Mouse (Mus musculus): Measurements from ENCODE around the gene Pitpnc1. TPM values are rescaled to one million over a fixed set of nuclear protein-coding genes. Genes with fewer than 3 reads are reported as not detected.
A peak's percentile ranks its signal among the peaks of the same experiment; 100 is the strongest.

The Pitpnc1 gene
- polyA plus RNA-seq, 1 experiment from 2014 or later = 16.2 TPM

GRCm38 (mm10) chr11:107466611-107467391, 3.7 kb downstream of the Pitpnc1 start:
- no peaks in the 10 kb centered on the region for H3K27me3 ChIP-seq (ENCODE audit: insufficient read depth, low read length)
- H3K4me2 ChIP-seq = no peak overlapping the region
- no peak for DNase-seq
- peaks cover 5% of the 10 kb centered on the region; the same call in 1 of the 2 replicates for H3K4me1 ChIP-seq (ENCODE audit: insufficient read depth)
- no peak for TF ChIP-seq CTCF (IDR thresholded peaks at IDR 0.05; ENCODE audit: low read depth)
- H3K9ac ChIP-seq = no peak overlapping the region
- H3K9me3 ChIP-seq (ENCODE audit: low read depth, low read length) = no peaks in the 10 kb centered on the region
- H3K36me3 ChIP-seq (ENCODE audit: insufficient read depth) = no peaks in the 10 kb centered on the region
- 50% methylated on average over 6 of the region's 6 CpGs for WGBS
- ATAC-seq (ENCODE audit: insufficient read depth) = no peak
- no peak overlapping the region for H3K27ac ChIP-seq (ENCODE audit: low read depth)
- H3K4me3 ChIP-seq (ENCODE audit: low read depth, low read length) = no peak overlapping the region

GRCm38 (mm10) chr11:107465969-107466368, 4.5 kb downstream of the Pitpnc1 start:
- no peak overlapping the region for H3K4me2 ChIP-seq
- no peak overlapping the region for H3K9ac ChIP-seq
- 38% methylated on average over 1 of the region's 1 CpGs for WGBS
- peaks cover 5% of the 10 kb centered on the region; the same call in 1 of the 2 replicates for H3K4me1 ChIP-seq (ENCODE audit: insufficient read depth)
- H3K4me3 ChIP-seq (ENCODE audit: low read depth, low read length) = no peak overlapping the region
- no peak for TF ChIP-seq CTCF (IDR thresholded peaks at IDR 0.05; ENCODE audit: low read depth)
- no peak for DNase-seq
- H3K36me3 ChIP-seq (ENCODE audit: insufficient read depth) = no peaks in the 10 kb centered on the region
- H3K9me3 ChIP-seq (ENCODE audit: low read depth, low read length) = no peaks in the 10 kb centered on the region
- H3K27ac ChIP-seq (ENCODE audit: low read depth) = no peak overlapping the region
- ATAC-seq (ENCODE audit: insufficient read depth) = no peak
- H3K27me3 ChIP-seq (ENCODE audit: insufficient read depth, low read length) = no peaks in the 10 kb centered on the region

- no peak for TF ChIP-seq CTCF (IDR thresholded peaks at IDR 0.05; ENCODE audit: low read depth)
- WGBS = 88% methylated on average over 4 of the region's 4 CpGs
- Histone ChIP-seq H3K4me2 (no peak overlapping the region), H3K27ac (ENCODE audit: low read depth) (no peak overlapping the region), H3K4me3 (ENCODE audit: low read depth, low read length) (no peak overlapping the region), H3K4me1 (ENCODE audit: insufficient read depth) (peaks cover 5% of the 10 kb centered on the region; the same call in 1 of the 2 replicates), H3K36me3 (ENCODE audit: insufficient read depth) (no peaks in the 10 kb centered on the region), H3K9ac (no peak overlapping the region), H3K9me3 (ENCODE audit: low read depth, low read length) (no peaks in the 10 kb centered on the region), H3K27me3 (ENCODE audit: insufficient read depth, low read length) (no peaks in the 10 kb centered on the region)
- ATAC-seq (ENCODE audit: insufficient read depth) (no peak), DNase-seq (no peak)
These were observed 5.5 kb downstream of the Pitpnc1 start for GRCm38 (mm10) chr11:107465041-107465440.

- ATAC-seq (ENCODE audit: insufficient read depth) (no peak), DNase-seq (no peak)
- Histone ChIP-seq H3K9ac (no peak overlapping the region), H3K4me2 (no peak overlapping the region), H3K36me3 (ENCODE audit: insufficient read depth) (no peaks in the 10 kb centered on the region), H3K9me3 (ENCODE audit: low read depth, low read length) (no peaks in the 10 kb centered on the region), H3K4me1 (ENCODE audit: insufficient read depth) (peaks cover 5% of the 10 kb centered on the region; the same call in 1 of the 2 replicates), H3K4me3 (ENCODE audit: low read depth, low read length) (no peak overlapping the region), H3K27me3 (ENCODE audit: insufficient read depth, low read length) (no peaks in the 10 kb centered on the region), H3K27ac (ENCODE audit: low read depth) (no peak overlapping the region)
- WGBS = 52% methylated on average over 6 of the region's 6 CpGs
- no peak for TF ChIP-seq CTCF (IDR thresholded peaks at IDR 0.05; ENCODE audit: low read depth)
These were observed 6.4 kb downstream of the Pitpnc1 start for GRCm38 (mm10) chr11:107464141-107464540.

GRCm38 (mm10) chr11:107463251-107463681, 7.2 kb downstream of the Pitpnc1 start:
- WGBS = 82% methylated on average over 12 of the region's 12 CpGs
- no peak overlapping the region for H3K4me3 ChIP-seq (ENCODE audit: low read depth, low read length)
- ATAC-seq (ENCODE audit: insufficient read depth) (no peak), DNase-seq (no peak)
- no peaks in the 10 kb centered on the region for H3K36me3 ChIP-seq (ENCODE audit: insufficient read depth)
- no peaks in the 10 kb centered on the region for H3K27me3 ChIP-seq (ENCODE audit: insufficient read depth, low read length)
- H3K9ac ChIP-seq = no peak overlapping the region
- H3K4me1 ChIP-seq (ENCODE audit: insufficient read depth) = peaks cover 2% of the 10 kb centered on the region; the same call in 1 of the 2 replicates
- H3K9me3 ChIP-seq (ENCODE audit: low read depth, low read length) = no peaks in the 10 kb centered on the region
- no peak overlapping the region for H3K4me2 ChIP-seq
- H3K27ac ChIP-seq (ENCODE audit: low read depth) = no peak overlapping the region
- TF ChIP-seq CTCF (IDR thresholded peaks at IDR 0.05; ENCODE audit: low read depth) = no peak

GRCm38 (mm10) chr11:107462478-107462877, 8.0 kb downstream of the Pitpnc1 start:
- no peak overlapping the region for H3K4me3 ChIP-seq (ENCODE audit: low read depth, low read length)
- TF ChIP-seq CTCF (IDR thresholded peaks at IDR 0.05; ENCODE audit: low read depth) = peak; percentile 40
- no peaks in the 10 kb centered on the region for H3K9me3 ChIP-seq (ENCODE audit: low read depth, low read length)
- no peak overlapping the region for H3K4me2 ChIP-seq
- DNase-seq (no peak), ATAC-seq (ENCODE audit: insufficient read depth) (no peak)
- no peak overlapping the region for H3K9ac ChIP-seq
- no peaks in the 10 kb centered on the region for H3K4me1 ChIP-seq (ENCODE audit: insufficient read depth)
- WGBS = 94% methylated on average over 3 of the region's 3 CpGs
- H3K27me3 ChIP-seq (ENCODE audit: insufficient read depth, low read length) = no peaks in the 10 kb centered on the region
- H3K36me3 ChIP-seq (ENCODE audit: insufficient read depth) = no peaks in the 10 kb centered on the region
- no peak overlapping the region for H3K27ac ChIP-seq (ENCODE audit: low read depth)

- DNase-seq (no peak), ATAC-seq (ENCODE audit: insufficient read depth) (no peak)
- Histone ChIP-seq H3K4me1 (ENCODE audit: insufficient read depth) (0 out of 2 replicates have a peak, but pooled peaks cover 3% of the 10 kb centered on the region), H3K36me3 (ENCODE audit: insufficient read depth) (no peaks in the 10 kb centered on the region), H3K27me3 (ENCODE audit: insufficient read depth, low read length) (no peaks in the 10 kb centered on the region), H3K9ac (no peak overlapping the region), H3K4me2 (no peak overlapping the region), H3K27ac (ENCODE audit: low read depth) (no peak overlapping the region), H3K9me3 (ENCODE audit: low read depth, low read length) (no peaks in the 10 kb centered on the region), H3K4me3 (ENCODE audit: low read depth, low read length) (no peak overlapping the region)
- no peak for TF ChIP-seq CTCF (IDR thresholded peaks at IDR 0.05; ENCODE audit: low read depth)
- 85% methylated on average over 7 of the region's 7 CpGs for WGBS
These were observed 10.7 kb downstream of the Pitpnc1 start for GRCm38 (mm10) chr11:107459828-107460227.

Measured in lung, embryonic 14.5 days (tissue).